Mouse (Mus musculus) heart, embryonic 16.5 days (tissue): ENCODE data around the gene Pgs1. TPM values are rescaled to one million over a fixed set of nuclear protein-coding genes. Genes with fewer than 3 reads are reported as not detected.

ENCODE experiments used
- ATAC-seq: fragments of 200-750 bp; cut with Nextera tagmentation; replicated peaks from 2 replicates; pipeline ENCODE4 v1.8.0; 2017; ENCODE audit warnings: moderate number of reproducible peaks; ENCODE audit not compliant: insufficient read depth, low FRiP score; ENCODE audit errors: extremely low read depth
- H3K27ac ChIP-seq: fragments of 300-500 bp; sonication (generic); 2 replicates; pipeline ENCODE4 v1.5.1; 2014; ENCODE audit warnings: mild to moderate bottlenecking, low read length, control low read depth, moderate library complexity
- H3K27me3 ChIP-seq: fragments of 300-500 bp; sonication (generic); 2 replicates; pipeline ENCODE4 v1.6.1; 2014; ENCODE audit warnings: low read length, mixed read lengths; ENCODE audit not compliant: control insufficient read depth, insufficient read depth
- H3K36me3 ChIP-seq: fragments of 300-500 bp; sonication (generic); 2 replicates; pipeline ENCODE4 v1.6.1; 2014; ENCODE audit not compliant: control insufficient read depth, insufficient read depth
- H3K4me1 ChIP-seq: fragments of 300-500 bp; sonication (generic); 2 replicates; pipeline ENCODE4 v1.6.1; 2014; ENCODE audit warnings: low read length, mixed read lengths; ENCODE audit not compliant: control insufficient read depth, insufficient read depth
- H3K4me2 ChIP-seq: fragments of 300-500 bp; sonication (generic); 2 replicates; pipeline ENCODE4 v1.6.1; 2014; ENCODE audit warnings: low read depth, mild to moderate bottlenecking, control low read depth, low read length
- H3K4me3 ChIP-seq: fragments of 300-500 bp; sonication (generic); 2 replicates; pipeline ENCODE4 v1.5.1; 2014; ENCODE audit warnings: mild to moderate bottlenecking, control low read depth, low read length
- H3K9ac ChIP-seq: fragments of 300-500 bp; sonication (generic); 2 replicates; pipeline ENCODE4 v1.6.1; 2014; ENCODE audit warnings: low read length, control low read depth
- H3K9me3 ChIP-seq: fragments of 300-500 bp; sonication (generic); replicated peaks from 2 replicates; pipeline ENCODE4 v1.6.1; 2016; ENCODE audit warnings: low read length; ENCODE audit not compliant: control insufficient read depth
- WGBS: fragments of 180-500 bp; shearing (Covaris S2); extraction: QIAGEN DNeasy Blood & Tissue Kit; methylation state at CpG from one replicate; pipeline ENCODE4 v1.1.7; 2014; 5-methylcytosine and 5-hydroxymethylcytosine counted together
- polyA plus RNA-seq: library from polyadenylated mRNA; unstranded; fragments of >200 nt; fragmentation: Nextera tagmentation; extraction: Ambion mirVana; gene quantifications from 2 replicates; pipeline ENCODE4 v1.2.1, GENCODE M21; 2015

Gene Pgs1
- polyA plus RNA-seq, 1 experiment from 2014 or later = 28.9 TPM

DNA sequence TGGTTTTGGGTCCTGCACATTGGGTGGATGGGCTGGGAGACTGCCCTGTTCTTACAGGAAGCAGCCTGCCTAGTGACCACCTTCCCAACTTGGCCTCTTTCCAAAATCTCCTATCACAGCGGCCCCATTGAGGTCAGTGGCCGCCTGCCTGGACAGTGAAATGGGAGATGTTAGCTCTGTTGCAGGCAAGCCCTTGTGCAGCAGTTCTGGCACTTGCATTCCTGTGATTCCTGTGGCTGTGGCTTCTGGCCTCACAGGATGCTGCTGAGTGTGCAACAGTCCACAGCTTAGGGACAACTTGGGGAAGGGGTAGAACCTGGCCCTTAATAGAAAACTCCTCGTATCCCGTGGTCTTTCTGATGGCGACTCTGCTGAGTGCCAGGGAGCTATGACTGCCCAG is 17.6 kb downstream of the Pgs1 start:
- H3K9me3 ChIP-seq = no peaks in the 10 kb centered on the region
- H3K9ac ChIP-seq = no peak overlapping the region
- H3K4me3 ChIP-seq = no peak overlapping the region
- peaks cover 30% of the 10 kb centered on the region for H3K36me3 ChIP-seq
- peak overlapping the region; percentile 43; the same call in 1 of the 2 replicates for H3K27ac ChIP-seq
- no peak overlapping the region for H3K4me2 ChIP-seq
- peaks cover 38% of the 10 kb centered on the region for H3K4me1 ChIP-seq
- ATAC-seq = no peak; the same call in 1 of the 2 replicates
- no peaks in the 10 kb centered on the region for H3K27me3 ChIP-seq
- WGBS = 25% methylated on average over 5 of the region's 5 CpGs

DNA sequence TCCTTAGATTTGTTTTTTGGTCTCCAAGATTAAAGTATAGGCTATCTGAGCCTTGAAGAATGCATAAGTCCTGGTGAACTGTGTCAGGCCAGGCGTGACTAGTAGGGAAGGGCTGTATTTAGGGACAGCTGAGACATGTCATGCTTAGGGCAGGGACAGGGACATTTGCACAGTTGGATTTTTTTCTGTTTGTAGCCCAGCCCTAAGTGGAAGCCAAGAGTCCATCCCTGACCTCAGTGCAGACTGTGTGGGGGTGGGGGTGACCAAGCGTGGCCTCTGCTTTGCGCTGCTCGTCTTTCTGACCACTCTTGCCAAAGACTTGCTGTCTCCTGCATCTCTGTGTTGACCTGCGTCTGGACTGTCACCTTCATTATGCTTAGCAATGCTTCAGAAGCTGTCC is 18.1 kb downstream of the Pgs1 start:
- no peaks in the 10 kb centered on the region for H3K9me3 ChIP-seq
- H3K36me3 ChIP-seq = peaks cover 30% of the 10 kb centered on the region
- no peak for ATAC-seq
- peak overlapping the region; percentile 43; the same call in 1 of the 2 replicates for H3K27ac ChIP-seq
- no peak overlapping the region for H3K9ac ChIP-seq
- H3K4me3 ChIP-seq = no peak overlapping the region
- peaks cover 42% of the 10 kb centered on the region for H3K4me1 ChIP-seq
- 73% methylated on average over 5 of the region's 5 CpGs for WGBS
- no peaks in the 10 kb centered on the region for H3K27me3 ChIP-seq
- no peak overlapping the region for H3K4me2 ChIP-seq

DNA sequence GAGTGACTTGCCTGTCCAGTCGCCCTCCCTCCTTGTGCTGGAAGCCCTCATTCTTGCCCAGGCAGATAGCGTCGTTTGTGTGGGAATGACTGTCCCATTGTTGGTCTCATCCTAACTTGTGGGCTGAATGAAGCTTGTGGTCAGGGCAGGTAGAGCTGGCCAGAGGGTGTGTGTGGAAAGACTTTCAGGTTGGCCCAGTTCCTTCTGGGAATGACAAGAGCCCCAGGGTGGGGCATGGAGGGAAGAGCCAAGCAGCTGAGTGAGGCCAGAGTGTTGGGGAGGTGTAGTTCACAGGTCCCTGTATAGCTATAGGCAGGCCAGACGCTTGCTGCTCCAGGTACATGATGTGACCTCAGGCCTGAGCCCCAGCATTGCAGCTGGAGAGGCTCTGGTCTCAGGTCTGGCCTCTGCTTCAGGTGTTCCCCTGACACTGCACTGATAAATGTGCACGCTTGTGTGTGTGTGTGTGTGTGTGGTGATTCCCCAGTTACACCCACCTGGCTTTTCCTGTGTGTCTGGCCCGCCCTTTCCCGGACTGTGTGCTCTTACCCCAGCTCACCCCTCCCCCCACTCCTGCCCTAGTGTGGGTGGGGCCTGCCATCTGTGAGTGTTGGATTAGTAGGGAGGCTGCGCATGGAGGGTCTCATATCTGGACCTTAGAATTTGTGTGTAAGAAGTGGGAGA is 21.5 kb downstream of the Pgs1 start:
- Histone ChIP-seq H3K4me3 (no peak overlapping the region), H3K36me3 (peaks cover 20% of the 10 kb centered on the region), H3K9ac (peak overlapping the region; percentile 13; the same call in 1 of the 2 replicates), H3K27me3 (no peaks in the 10 kb centered on the region), H3K4me2 (no peak overlapping the region), H3K27ac (peak overlapping the region; percentile 75), H3K9me3 (no peaks in the 10 kb centered on the region), H3K4me1 (peaks cover 34% of the 10 kb centered on the region)
- ATAC-seq = no peak
- WGBS = 54% methylated on average over 8 of the region's 8 CpGs

DNA sequence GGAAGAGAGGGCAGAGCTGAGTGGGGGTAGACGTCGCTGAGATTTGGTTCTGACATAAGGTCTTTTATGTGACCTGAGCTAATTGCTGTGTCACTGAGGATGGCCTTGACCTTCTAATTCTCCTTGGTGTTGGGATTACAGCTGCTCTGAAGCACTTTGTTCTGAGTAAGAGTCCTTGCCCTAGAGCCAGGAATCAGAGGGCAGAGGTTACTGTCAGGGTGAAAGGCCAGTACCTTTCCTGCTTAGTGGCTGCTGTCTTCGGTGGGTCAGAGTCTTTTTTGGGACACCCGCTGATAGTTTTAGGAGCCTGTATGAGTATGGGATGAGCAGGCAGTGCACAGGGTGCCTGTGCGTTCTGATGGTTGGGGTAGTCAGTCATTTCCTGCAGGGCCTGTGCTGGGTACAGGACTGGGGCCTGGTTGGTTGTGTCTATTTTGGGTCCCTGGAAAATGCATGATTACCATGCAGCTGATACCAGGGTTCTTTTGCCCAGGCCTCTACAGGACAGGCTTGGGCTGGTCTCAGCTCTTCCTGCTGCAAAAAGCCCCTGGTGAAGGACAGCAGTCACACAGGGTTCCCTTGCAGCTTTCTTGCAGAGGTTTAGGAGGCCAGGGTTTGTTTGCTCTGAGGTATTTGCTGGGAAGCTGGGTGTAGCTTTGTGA is 22.2 kb downstream of the Pgs1 start:
- Histone ChIP-seq H3K36me3 (peaks cover 20% of the 10 kb centered on the region), H3K4me1 (peaks cover 34% of the 10 kb centered on the region), H3K4me2 (no peak overlapping the region), H3K27me3 (no peaks in the 10 kb centered on the region), H3K4me3 (no peak overlapping the region), H3K9me3 (no peaks in the 10 kb centered on the region), H3K9ac (peak overlapping the region; percentile 45), H3K27ac (peak overlapping the region; percentile 75)
- no peak for ATAC-seq
- 45% methylated on average over 5 of the region's 5 CpGs for WGBS

DNA sequence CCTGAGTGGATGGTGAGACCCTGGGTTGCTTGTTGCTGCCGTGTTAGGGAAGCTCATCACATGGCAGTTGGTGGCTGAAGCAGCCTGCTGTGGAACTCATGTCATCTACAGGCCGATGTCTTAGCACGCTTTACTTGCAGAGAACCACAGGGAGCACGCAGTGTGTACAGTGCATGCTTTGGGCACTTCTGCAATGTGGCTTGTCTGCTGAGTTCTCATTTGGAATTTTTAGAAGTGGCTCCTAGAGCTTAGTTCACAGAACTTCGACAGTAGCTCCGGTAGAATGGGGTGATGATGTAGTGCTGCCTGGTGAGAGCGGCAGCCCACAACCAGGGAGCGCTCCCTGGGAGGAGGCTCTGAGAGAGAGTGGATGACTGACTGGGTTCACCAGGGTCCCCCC is 22.8 kb downstream of the Pgs1 start:
- Histone ChIP-seq H3K4me3 (no peak overlapping the region), H3K27me3 (no peaks in the 10 kb centered on the region), H3K4me2 (no peak overlapping the region), H3K9ac (peak overlapping the region; percentile 45), H3K36me3 (peaks cover 18% of the 10 kb centered on the region), H3K9me3 (no peaks in the 10 kb centered on the region), H3K4me1 (peaks cover 30% of the 10 kb centered on the region), H3K27ac (peak overlapping the region; percentile 75)
- no peak for ATAC-seq
- 74% methylated on average over 8 of the region's 8 CpGs for WGBS

DNA sequence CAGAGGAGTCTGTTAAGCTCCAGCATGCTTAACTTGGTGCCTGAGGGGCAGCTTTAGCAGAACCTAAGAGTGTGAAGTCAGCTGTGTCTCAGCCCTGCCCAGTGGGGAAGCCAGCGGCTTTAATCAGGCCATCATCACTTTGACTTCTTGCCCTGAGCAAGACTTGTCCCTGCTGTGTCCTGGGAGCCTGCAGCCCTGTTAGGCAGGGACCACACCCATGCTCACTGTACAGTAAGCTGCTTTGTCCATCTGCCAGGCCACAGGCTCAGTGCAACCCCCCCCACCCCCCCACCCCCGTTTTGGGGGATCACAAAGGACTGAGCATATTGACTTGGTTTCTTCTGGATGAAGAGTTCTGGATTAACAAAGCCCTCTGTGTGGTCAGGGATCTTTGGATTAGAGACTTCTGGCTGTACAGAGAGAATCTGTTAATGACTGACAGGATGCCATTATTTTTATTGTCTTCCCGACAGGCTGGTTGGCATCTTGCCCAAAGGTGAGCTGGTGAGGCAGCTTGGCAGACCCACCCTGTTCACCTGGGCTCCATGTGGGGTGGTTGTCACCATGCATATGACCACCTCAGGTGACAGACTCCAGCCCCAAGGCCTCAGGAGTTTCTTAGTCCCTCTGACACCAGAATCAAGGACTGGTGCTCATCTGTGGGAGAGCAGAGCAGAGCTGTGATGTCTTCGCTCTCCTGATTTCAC is 23.9 kb downstream of the Pgs1 start:
- Histone ChIP-seq H3K27ac (no peak overlapping the region), H3K9ac (peak overlapping the region; percentile 50; the same call in 1 of the 2 replicates)
- 47% methylated on average over 4 of the region's 4 CpGs for WGBS

DNA sequence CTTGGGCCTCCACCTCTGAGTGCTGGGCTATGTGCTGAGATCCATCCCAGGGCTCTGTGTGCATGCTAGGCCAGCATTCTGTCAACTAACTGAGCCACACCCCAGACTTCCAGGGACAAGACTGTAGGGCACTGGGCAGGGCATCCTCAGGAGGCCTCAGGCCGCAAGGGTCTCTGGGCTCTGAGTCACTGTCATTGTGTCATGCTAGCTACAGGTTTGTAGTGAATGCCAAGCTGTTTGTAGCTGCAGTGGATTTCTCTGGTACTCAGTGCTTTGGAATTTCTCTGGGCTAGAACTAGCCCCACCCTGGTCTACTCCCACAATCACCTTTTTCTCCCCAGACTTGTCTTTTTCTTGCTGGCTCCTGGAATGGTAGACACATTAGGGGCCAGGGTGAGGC is 26.5 kb downstream of the Pgs1 start:
- Histone ChIP-seq H3K27ac (no peak overlapping the region), H3K4me3 (no peak overlapping the region), H3K27me3 (no peaks in the 10 kb centered on the region), H3K4me2 (no peak overlapping the region), H3K4me1 (peaks cover 25% of the 10 kb centered on the region), H3K9me3 (no peaks in the 10 kb centered on the region), H3K36me3 (no peaks in the 10 kb centered on the region), H3K9ac (no peak overlapping the region)
- WGBS = 82% methylated on average over 1 of the region's 1 CpGs
- ATAC-seq = no peak

More for the DNA sequence above, 23.9 kb downstream of the Pgs1 start:
- Histone ChIP-seq H3K9me3 (no peaks in the 10 kb centered on the region), H3K4me1 (peaks cover 28% of the 10 kb centered on the region), H3K36me3 (peaks cover 16% of the 10 kb centered on the region), H3K4me2 (no peak overlapping the region), H3K4me3 (no peak overlapping the region), H3K27me3 (no peaks in the 10 kb centered on the region)
- ATAC-seq = no peak

DNA sequence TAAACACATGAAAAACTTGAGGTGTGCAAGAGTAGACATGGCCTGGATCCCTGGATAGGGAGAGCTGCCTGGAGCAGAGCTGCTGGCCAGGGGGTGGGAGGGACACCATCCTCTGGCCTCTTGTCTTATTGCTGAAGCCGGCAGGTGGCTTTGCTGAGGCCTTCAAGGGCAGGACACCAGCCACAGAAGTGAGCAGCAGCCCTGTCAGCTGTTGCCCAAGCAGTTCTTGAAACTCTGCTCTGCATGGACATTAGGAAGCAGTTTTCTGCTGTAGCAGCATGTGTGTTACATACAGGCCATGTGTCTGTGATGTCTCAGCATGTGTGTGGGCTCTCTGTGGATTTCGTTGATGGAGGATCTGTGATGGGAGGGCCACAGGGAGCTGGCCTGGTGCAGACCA is 27.2 kb downstream of the Pgs1 start:
- Histone ChIP-seq H3K27me3 (no peaks in the 10 kb centered on the region), H3K27ac (no peak overlapping the region), H3K9ac (no peak overlapping the region), H3K9me3 (no peaks in the 10 kb centered on the region), H3K4me1 (peaks cover 17% of the 10 kb centered on the region), H3K4me2 (no peak overlapping the region), H3K4me3 (no peak overlapping the region), H3K36me3 (peaks cover 6% of the 10 kb centered on the region)
- ATAC-seq = no peak
- WGBS = 70% methylated on average over 2 of the region's 2 CpGs
